Mouse (Mus musculus): ENCODE results near the gene Pde4a.
"Not testable (repeated sequence)": the region's sequence is repeated elsewhere in the genome, so short reads cannot be mapped to it uniquely, and the experiment has no call there.

Pde4a gene

GRCm38 (mm10) chr9:21183905-21184413, 18.4 kb downstream of the Pde4a start:
- peak; percentile 98 for DNase-seq

DNA sequence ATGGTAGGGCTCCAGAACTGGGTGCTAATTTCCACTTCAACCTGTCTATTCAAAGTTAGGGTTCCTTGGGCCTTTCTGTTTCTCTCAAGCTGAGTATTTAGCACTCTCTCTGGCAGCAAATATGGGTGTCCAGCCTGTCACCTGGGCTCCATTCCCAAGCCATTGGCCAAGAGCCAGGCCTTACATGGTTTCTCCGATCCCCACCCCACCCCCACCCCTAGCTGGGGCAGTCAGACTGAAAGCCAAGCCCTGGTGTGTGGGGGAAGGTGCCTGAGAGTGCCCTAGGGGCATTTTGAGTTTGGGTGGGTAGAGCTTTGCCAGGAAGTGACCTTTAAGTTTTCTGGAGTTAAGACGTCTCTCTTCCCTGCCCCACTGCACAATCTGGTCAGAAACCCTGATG, 19.2 kb downstream of the Pde4a start:
- peak; percentile 97 for DNase-seq

DNA sequence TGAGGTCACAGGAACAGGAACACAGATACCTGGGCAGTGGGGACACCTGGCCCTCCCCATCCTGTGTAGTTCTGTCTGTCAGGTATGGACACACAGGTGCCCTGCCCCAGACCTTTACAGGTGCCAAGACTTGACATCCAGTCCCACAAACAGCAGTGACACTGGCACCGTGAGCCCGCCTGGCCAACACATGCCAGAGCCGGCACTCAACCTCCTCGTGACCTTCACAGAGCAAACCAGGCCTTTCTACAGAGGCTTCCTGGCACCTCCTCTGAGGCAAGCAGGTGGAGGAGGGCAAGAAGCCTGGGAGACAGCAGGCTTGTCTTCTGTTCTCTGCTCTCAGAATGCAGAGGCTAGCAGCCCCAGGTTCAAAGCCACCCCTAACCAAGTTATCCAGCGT, 19.9 kb downstream of the Pde4a start:
- DNase-seq: peak; percentile 96

- DNase-seq: peak; percentile 80
Observed at GRCm38 (mm10) chr9:21189905-21190304, 24.4 kb downstream of the Pde4a start.

- no peak for DNase-seq
Observed at GRCm38 (mm10) chr9:21190670-21191069, 25.2 kb downstream of the Pde4a start.

DNA sequence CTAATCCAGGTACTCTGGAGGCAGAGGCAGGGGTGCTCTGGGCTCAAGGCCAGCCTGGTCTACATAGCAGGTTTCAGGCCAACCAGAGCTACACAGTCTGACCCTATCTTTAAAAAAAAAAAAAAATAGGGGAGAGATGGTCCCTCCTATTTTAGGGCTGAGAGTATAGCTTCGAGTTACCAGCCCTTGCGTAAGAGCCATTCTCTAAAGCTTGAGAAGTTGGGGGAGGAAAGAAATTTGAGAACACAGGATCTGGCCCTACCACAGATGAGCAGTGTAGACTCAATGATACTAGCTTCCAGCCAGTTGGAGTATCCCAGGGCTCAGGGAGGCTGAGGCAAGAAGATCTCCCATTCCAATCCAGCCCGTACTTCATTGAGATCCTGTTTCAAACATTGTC, 28.3 kb downstream of the Pde4a start:
- no peak for DNase-seq

DNA sequence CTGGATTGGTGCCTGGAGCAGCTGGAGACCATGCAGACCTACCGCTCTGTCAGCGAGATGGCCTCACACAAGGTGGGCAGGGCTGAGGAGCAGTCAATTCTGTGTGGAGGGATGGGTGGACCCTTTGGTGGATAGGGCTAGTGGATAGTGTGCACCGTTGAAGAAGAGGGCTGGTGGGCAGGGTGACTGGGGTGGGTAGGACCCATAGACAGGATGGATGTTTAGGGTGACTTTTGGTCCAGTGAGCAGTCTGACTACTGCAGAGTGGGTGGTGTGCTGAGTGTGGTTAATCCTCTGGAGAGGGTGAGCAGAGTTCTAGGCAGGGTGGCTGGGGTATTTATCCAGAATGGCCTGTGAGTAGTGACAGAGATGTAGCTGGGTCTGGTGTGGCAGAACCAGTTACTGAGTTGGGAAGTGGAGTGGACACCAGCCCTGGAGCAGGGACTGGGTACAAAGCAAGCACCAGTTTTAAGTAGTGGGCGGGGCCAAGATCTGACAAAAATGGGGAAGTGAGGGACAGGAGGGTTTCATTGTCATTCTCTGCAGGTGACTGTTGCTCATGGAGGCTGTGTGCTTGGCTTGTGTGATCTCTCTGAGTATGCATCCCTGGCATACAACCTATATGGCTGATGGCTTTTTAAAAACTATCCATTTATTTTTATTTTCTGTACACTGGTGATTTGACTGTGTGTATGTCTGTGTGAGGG, 29.4 kb downstream of the Pde4a start:
- DNase-seq: no peak

DNA sequence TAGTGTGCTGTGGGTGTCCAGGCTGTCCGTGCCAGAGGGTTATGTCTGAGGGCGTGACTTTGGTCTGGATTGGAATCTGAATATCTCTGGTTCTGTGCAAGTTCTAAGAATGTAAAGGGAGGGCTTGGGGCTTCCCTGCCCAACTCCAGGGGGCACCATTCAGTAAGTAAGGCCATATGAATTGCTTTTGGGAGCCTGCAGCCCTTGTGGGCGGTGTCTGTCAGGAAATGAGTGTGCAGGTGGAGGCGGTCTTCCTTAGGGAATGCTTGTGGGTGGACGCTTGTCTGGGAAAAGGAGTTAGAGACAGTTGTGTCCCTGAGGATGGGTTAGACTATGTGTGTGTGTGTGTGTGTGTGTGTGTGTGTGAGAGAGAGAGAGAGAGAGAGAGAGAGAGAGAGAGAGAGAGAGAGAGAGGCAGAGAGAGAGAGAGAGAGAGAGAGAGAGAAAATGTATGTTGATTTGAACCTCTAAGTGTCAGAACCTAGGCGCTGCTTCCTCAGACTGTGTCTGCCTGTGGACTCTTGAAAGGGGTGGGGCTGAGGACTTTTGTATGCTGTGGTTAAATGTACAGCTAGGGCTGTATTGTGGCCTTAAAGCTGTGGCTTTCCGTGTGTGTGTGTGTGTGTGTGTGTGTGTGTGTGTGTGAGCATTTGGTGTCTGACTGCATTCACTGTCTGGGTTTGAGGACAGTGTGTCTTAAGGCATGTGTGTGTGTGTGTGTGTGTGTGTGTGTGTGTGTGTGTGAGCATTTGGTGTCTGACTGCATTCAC, 30.4 kb downstream of the Pde4a start:
- DNase-seq: not testable (repeated sequence)

DNA sequence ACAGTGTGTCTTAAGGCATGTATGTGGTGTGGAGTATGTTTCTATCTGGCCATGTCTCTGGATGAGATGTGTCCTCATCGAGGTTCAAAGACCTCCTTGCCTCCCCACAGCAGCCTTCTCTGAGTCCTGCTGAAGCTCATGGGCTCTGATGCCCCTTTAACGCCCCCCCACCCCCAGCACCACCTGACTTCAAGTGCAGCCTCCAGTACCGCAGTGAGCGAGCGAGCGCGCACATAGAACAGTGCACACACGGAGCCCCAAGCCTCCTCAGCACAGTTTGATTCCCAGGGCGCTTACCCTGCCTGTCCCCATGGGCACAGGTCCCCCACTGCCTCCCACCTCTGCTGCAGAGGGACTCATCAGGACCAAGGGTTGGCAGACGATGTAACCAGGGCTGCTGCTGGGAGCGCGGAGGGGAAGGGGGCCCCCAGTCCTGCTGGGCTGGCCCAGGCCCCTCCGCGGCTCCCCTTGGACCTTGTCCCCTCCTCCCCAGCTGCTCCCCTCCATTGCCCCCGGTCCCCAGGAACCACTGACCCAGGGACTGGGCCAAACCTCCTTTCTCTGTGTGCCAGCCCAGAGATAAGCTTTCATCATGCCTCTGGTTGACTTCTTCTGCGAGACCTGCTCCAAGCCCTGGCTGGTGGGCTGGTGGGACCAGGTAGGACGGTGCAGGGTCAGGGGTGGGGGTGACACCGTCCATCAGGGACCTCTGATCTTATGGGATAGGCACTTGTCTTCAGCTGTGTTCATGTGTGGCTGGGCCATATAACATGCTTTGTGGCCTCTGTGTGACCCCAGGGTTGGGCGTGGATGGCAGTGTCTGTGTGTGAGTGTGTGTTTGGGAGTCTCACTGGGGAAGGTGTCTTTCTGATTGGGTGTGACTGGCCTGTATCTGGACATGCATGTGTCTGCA, 31.3 kb downstream of the Pde4a start:
- DNase-seq: no peak

DNA sequence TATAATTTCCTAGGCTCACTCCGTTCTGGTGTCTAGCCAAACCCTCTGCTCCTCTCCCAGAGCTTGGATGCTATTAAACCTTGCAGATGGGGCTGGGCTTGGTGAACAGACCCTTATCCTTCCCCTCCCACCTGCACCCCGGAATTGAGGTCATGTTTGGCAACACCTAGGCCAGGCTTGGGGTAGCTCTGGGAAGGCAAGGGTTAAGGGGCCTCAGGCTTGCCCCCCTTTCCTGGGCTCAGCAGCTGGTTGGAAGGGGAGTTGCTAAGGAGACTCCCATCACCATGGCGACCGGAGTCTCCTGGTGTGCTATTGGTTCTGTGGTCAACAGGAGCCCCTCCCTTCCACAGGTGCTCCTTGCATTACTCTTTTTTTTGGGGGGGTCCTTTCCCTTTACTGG, 32.5 kb downstream of the Pde4a start:
- no peak for DNase-seq

DNA sequence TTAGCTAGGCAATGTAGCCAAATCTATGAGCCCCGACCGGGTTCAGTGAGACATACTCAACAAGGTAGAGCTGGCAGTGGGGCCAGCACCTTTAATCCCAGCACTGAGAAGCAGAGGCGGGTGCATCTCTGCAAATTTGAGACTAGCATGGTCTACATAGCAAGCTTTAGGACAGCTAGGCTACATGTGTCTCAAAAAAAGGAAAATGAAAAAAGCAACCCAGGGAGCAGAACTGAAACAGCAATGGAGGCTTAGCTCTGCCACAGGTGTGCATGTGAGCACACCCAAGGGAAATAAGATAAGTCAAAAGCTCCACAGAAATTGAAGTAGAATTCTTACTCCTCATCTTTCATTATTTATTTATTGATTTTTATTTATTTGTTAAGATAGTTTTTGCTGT, 33.4 kb downstream of the Pde4a start:
- no peak for DNase-seq

GRCm38 (mm10) chr9:21204156-21204527, 38.6 kb downstream of the Pde4a start:
- no peak for DNase-seq

- DNase-seq: no peak
Observed at GRCm38 (mm10) chr9:21204528-21205272, 39.2 kb downstream of the Pde4a start.

DNA sequence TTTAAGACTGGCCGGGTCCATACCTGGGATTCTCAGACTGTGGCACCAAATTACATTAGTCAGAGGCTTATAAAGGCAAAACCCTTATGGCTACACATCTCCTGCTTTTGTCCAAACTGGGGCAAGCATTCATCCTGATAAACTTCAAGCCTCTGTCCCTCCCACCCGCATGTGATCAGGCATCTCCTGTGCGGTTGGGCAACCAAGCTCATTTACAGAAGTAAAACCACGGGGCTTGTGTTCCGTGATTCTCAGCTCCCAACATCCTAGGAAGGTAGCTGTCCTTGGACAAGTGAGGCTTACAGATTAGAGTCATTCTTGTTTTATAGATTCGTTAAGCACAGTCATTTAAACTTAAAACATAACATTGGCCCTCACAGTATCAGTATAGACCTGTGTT, 41.3 kb downstream of the Pde4a start:
- DNase-seq: no peak

- no peak for DNase-seq
Observed at GRCm38 (mm10) chr9:21208626-21209025, 43.1 kb downstream of the Pde4a start.

- no peak for DNase-seq
Observed at GRCm38 (mm10) chr9:21210821-21211220, 45.3 kb downstream of the Pde4a start.

- no peak for DNase-seq
Observed at GRCm38 (mm10) chr9:21211624-21212023, 46.1 kb downstream of the Pde4a start.

DNA sequence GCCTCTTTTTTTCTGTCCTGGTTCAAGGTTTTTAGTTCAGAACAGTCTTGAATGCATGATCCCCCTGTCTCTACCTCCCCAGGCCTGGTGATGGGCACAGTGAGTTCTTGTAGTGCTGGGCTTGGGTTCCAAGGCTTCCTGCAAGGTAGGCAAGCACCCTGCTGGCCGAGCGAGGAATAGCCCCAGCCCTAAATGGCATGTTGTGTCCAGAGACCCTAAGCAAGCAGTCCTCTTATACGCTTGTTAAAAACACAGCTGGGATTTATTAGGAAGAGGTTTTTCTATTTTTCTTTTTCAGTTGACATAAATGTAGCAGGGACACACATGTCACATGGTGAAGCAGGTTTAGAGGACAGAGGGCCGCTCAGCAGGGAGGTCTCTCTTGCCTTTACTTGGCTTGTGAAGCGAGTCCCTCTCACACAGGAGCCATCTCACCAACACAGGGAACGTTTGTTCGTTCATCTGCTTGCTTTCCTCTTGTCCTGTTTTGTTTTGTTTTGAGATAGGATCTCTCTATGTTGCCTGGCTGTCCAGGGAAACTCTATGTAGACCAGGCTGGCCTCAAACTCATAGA, 48.2 kb downstream of the Pde4a start:
- DNase-seq: no peak

- DNase-seq: peak; percentile 87
Observed at GRCm38 (mm10) chr9:21216050-21216841, 50.7 kb downstream of the Pde4a start.

GRCm38 (mm10) chr9:21219820-21220219, 54.3 kb downstream of the Pde4a start:
- DNase-seq: no peak
